Mouse (Mus musculus) midbrain, embryonic 15.5 days (tissue): Measurements from ENCODE around the gene Gan. TPM values are rescaled to one million over a fixed set of nuclear protein-coding genes. Genes with fewer than 3 reads are reported as not detected.
A peak's percentile ranks its signal among the peaks of the same experiment; 100 is the strongest.

Experiments used
- ATAC-seq: fragments of 200-750 bp; cut with Nextera tagmentation; replicated peaks from 2 replicates; pipeline ENCODE4 v1.8.0; 2017; ENCODE audit warnings: moderate TSS enrichment
- H3K27ac ChIP-seq: fragments of 300-500 bp; sonication (generic); 2 replicates; pipeline ENCODE4 v1.5.1; 2015; ENCODE audit warnings: mild to moderate bottlenecking, inconsistent platforms
- H3K27me3 ChIP-seq: fragments of 300-500 bp; sonication (generic); replicated peaks from 2 replicates; pipeline ENCODE4 v1.6.1; 2015; ENCODE audit warnings: inconsistent platforms
- H3K36me3 ChIP-seq: fragments of 300-500 bp; sonication (generic); replicated peaks from 2 replicates; pipeline ENCODE4 v1.6.1; 2015; ENCODE audit warnings: inconsistent platforms
- H3K4me1 ChIP-seq: fragments of 300-500 bp; sonication (generic); 2 replicates; pipeline ENCODE4 v1.6.1; 2015; ENCODE audit warnings: inconsistent platforms
- H3K4me2 ChIP-seq: fragments of 300-500 bp; sonication (generic); 2 replicates; pipeline ENCODE4 v1.6.1; 2015; ENCODE audit warnings: inconsistent platforms, mild to moderate bottlenecking, moderate library complexity
- H3K4me3 ChIP-seq: fragments of 300-500 bp; sonication (generic); 2 replicates; pipeline ENCODE4 v1.5.1; 2015; ENCODE audit warnings: mild to moderate bottlenecking, inconsistent platforms
- H3K9ac ChIP-seq: fragments of 300-500 bp; sonication (generic); 2 replicates; pipeline ENCODE4 v1.6.1; 2015; ENCODE audit warnings: mild to moderate bottlenecking, inconsistent platforms
- H3K9me3 ChIP-seq: fragments of 300-500 bp; sonication (generic); 2 replicates; pipeline ENCODE4 v1.6.1; 2016; ENCODE audit warnings: inconsistent platforms
- WGBS: fragments of 180-500 bp; shearing (Covaris S2); methylation state at CpG from one replicate; pipeline ENCODE4 v1.1.7; 2015; ENCODE audit warnings: mixed read lengths; 5-methylcytosine and 5-hydroxymethylcytosine counted together
- polyA plus RNA-seq: library from polyadenylated mRNA; unstranded; fragments of >200 nt; fragmentation: Nextera tagmentation; extraction: Ambion mirVana; gene quantifications from 2 replicates; pipeline ENCODE4 v1.2.1, GENCODE M21; 2015

The Gan gene
- polyA plus RNA-seq, 1 experiment from 2014 or later: 3.9 TPM

DNA sequence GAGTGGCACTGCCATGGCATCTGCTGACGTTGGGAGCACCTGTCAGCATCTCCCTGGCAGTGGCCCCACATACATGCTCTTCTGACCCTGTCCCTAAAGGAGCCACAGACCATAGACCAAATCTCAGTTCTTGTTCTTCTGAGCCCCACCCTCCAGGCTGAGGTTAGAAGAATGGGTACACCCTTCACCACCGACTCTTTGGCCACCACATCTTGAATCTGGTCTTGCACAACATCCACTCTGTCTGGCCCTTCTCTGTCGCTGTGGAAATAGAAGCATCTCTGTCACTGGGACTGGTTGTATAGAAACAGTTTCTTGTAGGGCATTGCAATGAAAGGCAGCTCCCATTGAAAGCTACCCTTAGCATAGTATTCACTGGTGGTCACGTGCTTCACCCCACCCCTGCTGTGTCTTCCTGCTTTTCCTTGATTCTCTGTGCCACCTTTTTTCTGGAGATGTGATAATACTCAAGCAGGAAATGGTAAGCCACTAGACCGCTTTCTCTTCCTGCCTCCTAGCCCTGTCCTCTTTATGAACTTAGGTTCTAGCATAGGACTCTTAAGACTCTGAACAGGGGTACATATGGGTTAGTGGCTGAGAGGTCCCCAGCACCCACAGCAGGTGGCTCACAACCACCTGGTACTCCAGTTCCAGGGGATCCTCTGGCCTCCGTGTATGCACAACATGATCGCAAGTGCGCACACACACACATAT lies 25.9 kb downstream of the Gan start:
- no peak for ATAC-seq
- Histone ChIP-seq H3K4me2 (no peak overlapping the region), H3K9ac (no peak overlapping the region), H3K27ac (no peak overlapping the region), H3K27me3 (no peaks in the 10 kb centered on the region), H3K9me3 (no peaks in the 10 kb centered on the region), H3K4me3 (no peak overlapping the region), H3K4me1 (no peaks in the 10 kb centered on the region), H3K36me3 (peaks cover 5% of the 10 kb centered on the region; the same call in 1 of the 2 replicates)
- 92% methylated on average over 8 of the region's 8 CpGs for WGBS

DNA sequence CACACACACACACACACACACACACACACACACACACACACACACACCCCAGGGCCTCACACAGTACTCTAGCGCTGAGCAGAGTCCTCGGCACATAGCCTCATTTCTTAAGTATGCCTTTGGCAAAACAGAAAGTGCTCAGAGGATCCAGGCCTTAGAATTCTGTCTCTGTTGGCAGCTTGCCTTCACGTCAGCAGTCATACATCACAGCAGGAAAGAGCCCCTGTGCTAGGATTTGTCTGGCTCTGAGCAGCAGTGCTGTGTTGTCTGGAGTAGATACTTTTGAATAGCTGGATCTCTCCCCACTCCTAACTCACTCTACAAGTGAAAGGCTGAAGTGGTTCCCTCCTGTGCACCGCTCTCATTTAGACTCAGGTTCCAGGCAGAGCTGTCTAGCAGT lies 36.4 kb downstream of the Gan start:
- peaks cover 10% of the 10 kb centered on the region for H3K4me1 ChIP-seq
- no peak for ATAC-seq
- H3K27ac ChIP-seq: no peak overlapping the region
- no peaks in the 10 kb centered on the region for H3K27me3 ChIP-seq
- H3K9ac ChIP-seq: no peak overlapping the region
- peaks cover 19% of the 10 kb centered on the region; the same call in 1 of the 2 replicates for H3K36me3 ChIP-seq
- H3K4me2 ChIP-seq: no peak overlapping the region
- WGBS: 71% methylated on average over 4 of the region's 4 CpGs
- H3K9me3 ChIP-seq: no peaks in the 10 kb centered on the region
- no peak overlapping the region for H3K4me3 ChIP-seq

DNA sequence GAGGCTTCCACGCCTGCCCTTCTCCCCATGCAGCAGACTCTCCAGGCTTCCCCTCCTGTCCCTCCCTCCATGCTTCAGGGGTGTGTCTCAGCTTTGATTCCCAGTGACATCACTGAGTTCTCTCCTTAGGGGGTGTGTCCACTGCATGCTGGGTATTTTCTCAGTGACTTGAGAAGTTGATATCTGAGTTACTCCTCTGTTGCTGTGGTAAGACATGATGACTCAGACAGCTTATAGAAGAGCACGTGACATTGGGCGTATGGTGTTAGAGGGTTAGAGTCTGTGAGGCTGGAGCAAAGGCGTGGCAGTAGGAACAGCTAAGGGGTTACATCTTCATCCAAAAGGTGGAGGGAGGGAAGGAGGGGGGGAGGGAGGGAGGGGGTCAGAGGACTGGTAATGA lies 38.7 kb downstream of the Gan start:
- H3K9me3 ChIP-seq: no peaks in the 10 kb centered on the region
- H3K4me1 ChIP-seq: peaks cover 10% of the 10 kb centered on the region
- WGBS: 95% methylated on average over 4 of the region's 4 CpGs
- peaks cover 14% of the 10 kb centered on the region; the same call in 1 of the 2 replicates for H3K36me3 ChIP-seq
- no peak overlapping the region for H3K27ac ChIP-seq
- no peak for ATAC-seq
- no peak overlapping the region for H3K4me2 ChIP-seq
- H3K4me3 ChIP-seq: no peak overlapping the region
- H3K27me3 ChIP-seq: no peaks in the 10 kb centered on the region
- no peak overlapping the region for H3K9ac ChIP-seq

DNA sequence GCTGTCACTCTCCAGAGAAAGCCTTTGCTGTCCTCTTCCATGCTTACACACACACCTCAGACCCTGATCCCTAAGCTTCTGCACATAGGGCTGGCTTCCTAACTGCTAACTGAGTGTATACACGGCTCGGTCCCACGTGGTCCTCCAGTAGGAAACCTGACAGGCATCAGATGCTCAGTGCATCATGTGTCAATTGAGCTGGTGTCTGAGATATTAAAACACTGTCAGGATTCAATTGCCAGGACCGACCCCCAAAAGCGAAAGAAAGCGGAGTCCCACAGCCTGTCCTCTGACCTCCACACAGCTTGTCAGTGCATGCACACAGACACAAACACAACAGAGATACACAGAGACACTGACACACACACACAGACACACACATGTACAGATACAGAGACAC lies 39.6 kb downstream of the Gan start:
- H3K36me3 ChIP-seq: peaks cover 14% of the 10 kb centered on the region; the same call in 1 of the 2 replicates

DNA sequence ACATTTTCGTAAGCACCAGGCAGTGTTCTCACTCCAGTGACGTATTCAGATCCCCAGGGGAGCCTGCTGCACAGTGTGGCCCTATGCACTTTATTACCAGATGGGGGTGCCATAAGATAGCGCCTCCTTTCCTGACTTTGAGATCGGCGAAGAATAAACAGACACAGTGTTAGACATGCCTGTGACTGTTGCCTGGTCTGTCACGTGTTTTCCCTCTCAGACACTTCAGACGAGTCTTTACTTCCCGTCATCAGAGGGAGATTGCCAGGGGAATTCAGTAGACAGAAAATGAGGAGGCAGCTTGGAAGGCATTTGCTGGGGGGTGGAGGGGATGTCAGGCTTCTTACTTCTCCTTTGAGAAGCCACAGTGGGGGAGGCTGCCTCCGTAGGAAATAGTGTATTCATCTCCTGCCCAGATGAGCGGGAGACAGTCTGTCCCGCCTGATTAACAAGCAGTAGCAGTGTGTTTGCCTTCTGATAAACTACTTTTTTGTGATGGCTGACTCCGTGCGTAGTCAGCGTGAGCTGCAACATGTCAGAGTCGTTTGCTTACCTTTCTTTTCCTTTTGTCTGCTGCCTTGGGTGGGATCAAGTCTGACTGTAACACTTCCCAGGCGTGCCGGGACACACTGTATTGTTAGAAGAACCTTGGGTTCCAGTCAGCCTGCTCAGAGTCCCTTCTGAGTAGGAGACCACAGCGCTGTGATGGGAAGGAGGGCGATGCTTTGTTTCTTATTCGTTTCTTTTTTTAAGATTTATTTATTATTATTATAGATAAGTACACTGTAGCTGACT lies 40.4 kb downstream of the Gan start:
- Histone ChIP-seq H3K27ac (peak overlapping the region; percentile 16), H3K36me3 (peaks cover 14% of the 10 kb centered on the region; the same call in 1 of the 2 replicates), H3K27me3 (no peaks in the 10 kb centered on the region), H3K4me1 (peaks cover 10% of the 10 kb centered on the region), H3K9ac (no peak overlapping the region), H3K4me2 (peak overlapping the region; percentile 34), H3K9me3 (no peaks in the 10 kb centered on the region), H3K4me3 (no peak overlapping the region)
- ATAC-seq: peak; percentile 93
- 42% methylated on average over 20 of the region's 20 CpGs for WGBS

More for the DNA sequence above, 39.6 kb downstream of the Gan start:
- no peaks in the 10 kb centered on the region for H3K27me3 ChIP-seq
- no peak overlapping the region for H3K4me2 ChIP-seq
- 87% methylated on average over 6 of the region's 6 CpGs for WGBS
- H3K4me1 ChIP-seq: peaks cover 10% of the 10 kb centered on the region
- H3K9ac ChIP-seq: no peak overlapping the region
- no peak overlapping the region for H3K4me3 ChIP-seq
- H3K9me3 ChIP-seq: no peaks in the 10 kb centered on the region
- no peak for ATAC-seq
- H3K27ac ChIP-seq: peak overlapping the region; percentile 16

DNA sequence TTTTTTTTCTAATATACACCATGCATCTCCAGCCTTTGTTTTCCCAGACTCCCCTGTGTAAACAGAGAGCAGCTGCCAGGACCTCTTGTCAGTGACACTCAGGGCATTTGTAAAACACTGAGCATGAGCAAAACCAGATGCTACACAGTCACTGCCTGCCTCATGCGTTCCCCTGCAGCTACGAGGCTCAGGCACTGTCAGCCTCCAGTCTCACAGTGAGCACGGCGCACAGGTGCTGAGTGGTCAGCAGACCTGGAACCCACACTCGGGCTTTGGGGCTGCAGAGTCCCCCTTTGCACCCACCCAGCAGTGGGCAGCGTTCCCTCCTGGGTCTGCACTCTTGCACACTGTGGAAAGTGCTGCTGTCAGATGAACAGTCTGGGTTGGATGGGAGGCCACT lies 41.7 kb downstream of the Gan start:
- WGBS: 75% methylated on average over 6 of the region's 6 CpGs
- ATAC-seq: no peak
- H3K27ac ChIP-seq: no peak overlapping the region

DNA sequence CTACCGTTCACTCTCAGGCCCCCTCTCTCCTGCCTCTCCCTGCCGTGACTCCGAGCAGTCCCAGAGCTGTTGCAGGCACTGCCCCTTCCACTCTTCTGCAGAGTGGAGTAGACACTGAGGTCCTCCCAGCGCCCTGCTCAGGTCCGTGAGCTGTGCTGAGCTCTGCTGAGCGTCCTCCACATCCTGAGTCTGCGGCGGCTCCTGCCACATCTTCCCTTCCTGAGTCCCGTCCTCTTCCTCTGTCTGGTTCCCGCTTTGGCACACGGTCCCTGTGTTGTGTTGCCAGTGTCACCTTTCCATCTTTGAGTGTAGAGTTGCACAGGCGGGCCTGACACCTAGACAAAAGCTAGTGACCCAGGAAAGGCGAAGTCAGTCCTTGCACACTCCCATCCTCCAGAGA lies 42.4 kb downstream of the Gan start:
- Histone ChIP-seq H3K27ac (no peak overlapping the region), H3K36me3 (peaks cover 19% of the 10 kb centered on the region; the same call in 1 of the 2 replicates)
- no peak for ATAC-seq

More for the DNA sequence above, 41.7 kb downstream of the Gan start:
- no peaks in the 10 kb centered on the region for H3K9me3 ChIP-seq
- no peak overlapping the region for H3K9ac ChIP-seq
- peaks cover 20% of the 10 kb centered on the region; the same call in 1 of the 2 replicates for H3K36me3 ChIP-seq
- no peak overlapping the region for H3K4me3 ChIP-seq
- H3K4me1 ChIP-seq: peaks cover 10% of the 10 kb centered on the region
- H3K4me2 ChIP-seq: no peak overlapping the region
- no peaks in the 10 kb centered on the region for H3K27me3 ChIP-seq

DNA sequence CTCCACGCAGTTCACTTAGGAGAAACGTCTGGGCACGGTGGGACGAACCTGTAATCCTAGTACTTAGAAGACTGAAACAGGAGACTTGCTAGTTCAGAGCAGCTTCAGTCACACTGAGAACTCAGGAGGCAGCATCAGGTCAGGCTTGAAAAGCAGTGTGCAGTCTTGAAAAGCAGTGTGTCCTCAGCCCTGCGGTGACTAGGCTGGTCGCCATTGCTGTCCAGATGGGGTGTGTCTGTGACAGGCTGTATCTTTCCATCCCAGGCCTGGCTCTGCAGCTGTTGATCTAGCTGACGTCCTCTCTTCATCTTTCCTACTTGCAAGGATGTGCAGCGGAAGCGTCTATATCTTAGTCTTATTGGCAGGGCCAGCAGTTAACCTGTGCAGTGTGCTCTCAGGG lies 42.9 kb downstream of the Gan start:
- H3K27ac ChIP-seq: no peak overlapping the region

More for the DNA sequence above, 42.4 kb downstream of the Gan start:
- Histone ChIP-seq H3K27me3 (no peaks in the 10 kb centered on the region), H3K4me2 (no peak overlapping the region), H3K9me3 (no peaks in the 10 kb centered on the region), H3K9ac (no peak overlapping the region), H3K4me1 (peaks cover 10% of the 10 kb centered on the region), H3K4me3 (no peak overlapping the region)
- 77% methylated on average over 13 of the region's 13 CpGs for WGBS

DNA sequence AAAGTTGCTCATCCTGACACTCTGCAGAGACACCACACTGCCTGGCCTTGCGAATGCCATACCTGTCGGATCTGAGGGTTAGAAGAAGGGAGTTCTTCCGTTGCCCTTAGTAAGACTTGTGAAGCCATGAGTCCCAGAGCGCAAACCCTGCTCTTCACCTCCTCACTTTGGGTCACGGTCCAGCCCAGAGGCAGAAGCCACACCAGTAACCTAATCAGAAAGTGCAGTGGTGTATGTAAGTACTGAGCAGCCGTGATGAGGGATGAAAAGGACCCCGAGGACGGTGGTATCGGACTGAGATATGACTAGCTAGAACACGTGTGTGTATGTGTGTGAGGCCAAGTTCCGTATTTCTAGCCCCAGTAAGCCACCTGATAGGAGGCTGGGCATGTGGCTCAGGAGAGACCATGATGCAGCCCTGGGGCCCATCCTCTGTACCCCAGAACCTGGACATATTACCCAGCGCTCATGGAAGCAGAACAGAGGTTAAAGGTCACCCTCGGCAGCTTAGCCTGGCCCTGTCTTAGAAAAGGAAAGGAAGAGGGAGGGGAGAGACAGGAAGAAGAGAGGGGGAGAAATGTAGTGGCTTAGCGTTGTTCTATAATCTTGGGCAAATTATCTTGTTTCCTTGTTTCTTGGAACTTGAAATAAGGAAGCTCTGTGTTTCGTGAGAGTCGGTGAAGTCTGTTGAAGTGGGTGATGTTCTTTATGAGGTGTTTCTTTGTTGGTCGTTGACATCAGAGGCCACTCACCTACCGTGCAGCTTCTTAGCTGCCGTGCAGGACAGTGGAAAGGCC lies 43.5 kb downstream of the Gan start:
- no peak overlapping the region for H3K27ac ChIP-seq
- H3K36me3 ChIP-seq: peaks cover 10% of the 10 kb centered on the region; the same call in 1 of the 2 replicates
- no peak for ATAC-seq

More for the DNA sequence above, 42.9 kb downstream of the Gan start:
- ATAC-seq: no peak
- peaks cover 15% of the 10 kb centered on the region; the same call in 1 of the 2 replicates for H3K36me3 ChIP-seq
- H3K27me3 ChIP-seq: no peaks in the 10 kb centered on the region
- peaks cover 10% of the 10 kb centered on the region for H3K4me1 ChIP-seq
- H3K9me3 ChIP-seq: no peaks in the 10 kb centered on the region
- no peak overlapping the region for H3K4me2 ChIP-seq
- H3K4me3 ChIP-seq: no peak overlapping the region
- H3K9ac ChIP-seq: no peak overlapping the region
- 87% methylated on average over 9 of the region's 9 CpGs for WGBS

DNA sequence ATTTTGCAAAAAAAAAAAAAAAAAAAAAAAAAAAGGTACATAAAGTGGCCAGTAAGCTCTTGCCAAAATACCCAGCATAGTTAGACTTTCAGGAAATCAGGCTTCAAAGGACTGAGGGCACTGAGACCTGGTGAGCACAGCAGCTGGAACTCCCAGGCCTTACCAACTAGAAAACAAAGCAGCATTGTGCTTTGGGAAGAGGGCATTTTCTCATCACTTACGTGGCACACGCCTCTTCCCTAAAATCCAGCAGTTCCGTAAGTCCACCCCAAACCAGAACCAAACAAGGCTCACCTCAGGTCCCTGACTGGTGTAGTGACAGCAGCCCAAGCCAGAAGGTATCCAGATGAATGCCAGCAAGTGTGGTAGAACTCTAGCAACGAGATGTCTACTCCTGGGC lies 45.1 kb downstream of the Gan start:
- Histone ChIP-seq H3K27ac (no peak overlapping the region), H3K9me3 (no peaks in the 10 kb centered on the region), H3K4me3 (no peak overlapping the region), H3K9ac (no peak overlapping the region), H3K4me2 (no peak overlapping the region), H3K36me3 (0 out of 2 replicates have a peak, but pooled peaks cover 6% of the 10 kb centered on the region), H3K4me1 (peaks cover 5% of the 10 kb centered on the region), H3K27me3 (no peaks in the 10 kb centered on the region)
- ATAC-seq: no peak
- 88% methylated on average over 4 of the region's 4 CpGs for WGBS

More for the DNA sequence above, 43.5 kb downstream of the Gan start:
- 80% methylated on average over 19 of the region's 19 CpGs for WGBS
- Histone ChIP-seq H3K4me1 (peaks cover 10% of the 10 kb centered on the region), H3K4me3 (no peak overlapping the region), H3K9me3 (no peaks in the 10 kb centered on the region), H3K4me2 (no peak overlapping the region), H3K27me3 (no peaks in the 10 kb centered on the region), H3K9ac (no peak overlapping the region)

DNA sequence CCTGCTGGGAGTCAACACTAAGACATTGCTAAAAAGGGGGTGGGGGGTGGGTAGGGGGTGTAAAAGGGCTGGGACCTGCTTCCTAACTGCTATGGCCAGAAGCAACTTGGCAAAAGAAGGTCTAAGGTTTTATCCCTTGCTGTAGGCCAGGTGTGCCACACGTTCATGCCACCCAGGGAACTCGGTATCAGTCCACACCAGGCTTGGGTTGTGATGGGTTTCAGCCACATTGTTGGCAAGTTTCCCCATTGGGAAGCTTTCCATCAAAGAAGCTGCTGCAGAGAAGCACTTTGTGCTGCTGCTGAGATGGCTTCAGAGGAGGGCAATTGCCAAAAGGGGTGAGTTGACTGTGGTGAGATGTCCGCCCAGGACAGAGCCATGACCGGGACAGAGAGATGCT lies 47.9 kb downstream of the Gan start:
- H3K36me3 ChIP-seq: 0 out of 2 replicates have a peak, but pooled peaks cover 6% of the 10 kb centered on the region
- no peaks in the 10 kb centered on the region for H3K27me3 ChIP-seq
- H3K9me3 ChIP-seq: no peaks in the 10 kb centered on the region
- H3K27ac ChIP-seq: no peak overlapping the region
- 89% methylated on average over 4 of the region's 4 CpGs for WGBS
- no peak overlapping the region for H3K4me2 ChIP-seq
- no peak overlapping the region for H3K4me3 ChIP-seq
- no peak overlapping the region for H3K9ac ChIP-seq
- H3K4me1 ChIP-seq: no peaks in the 10 kb centered on the region
- ATAC-seq: no peak

DNA sequence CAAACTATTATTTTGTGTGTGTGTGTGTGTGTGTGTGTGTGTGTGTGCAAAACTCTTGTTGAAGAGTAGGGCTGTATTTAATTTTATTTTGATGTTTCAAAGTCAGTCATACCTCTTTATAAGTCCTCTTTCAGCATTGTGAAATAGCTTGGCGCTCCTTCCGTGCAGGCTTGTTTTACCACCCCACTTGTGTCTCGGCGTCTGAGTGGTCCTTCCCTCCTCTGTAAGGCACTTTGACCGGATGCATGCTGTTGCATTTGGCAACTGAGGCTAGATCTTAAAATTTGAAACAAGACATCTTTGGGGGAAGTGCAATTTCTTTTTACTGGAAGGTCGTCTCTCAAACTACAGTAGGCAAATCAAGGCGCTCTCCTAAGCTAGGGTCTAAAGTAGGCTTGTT lies 48.7 kb downstream of the Gan start:
- no peak overlapping the region for H3K9ac ChIP-seq
- ATAC-seq: no peak
- H3K9me3 ChIP-seq: no peaks in the 10 kb centered on the region
- 94% methylated on average over 7 of the region's 7 CpGs for WGBS
- H3K27me3 ChIP-seq: no peaks in the 10 kb centered on the region
- no peak overlapping the region for H3K27ac ChIP-seq
- H3K4me2 ChIP-seq: no peak overlapping the region
- H3K4me3 ChIP-seq: no peak overlapping the region
- H3K4me1 ChIP-seq: no peaks in the 10 kb centered on the region
- 0 out of 2 replicates have a peak, but pooled peaks cover 6% of the 10 kb centered on the region for H3K36me3 ChIP-seq
